Mouse (Mus musculus): ENCODE data around the gene Chn2. TPM values are rescaled to one million over a fixed set of nuclear protein-coding genes. Genes with fewer than 3 reads are reported as not detected.

The Chn2 gene
- polyA plus RNA-seq, 1 experiment = 8.5 TPM

- Histone ChIP-seq H3K4me1 (ENCODE audit: control insufficient read depth, insufficient read depth, low read length) (0 out of 2 replicates have a peak, but pooled peaks cover 2% of the 10 kb centered on the region), H3K4me3 (replicated peaks; ENCODE audit: extremely low read depth, low read depth, low read length) (no peak overlapping the region)
- no peak for TF ChIP-seq POLR2A (IDR thresholded peaks at IDR 0.05; ENCODE audit: borderline replicate concordance, extremely low read depth, low read depth, low read length)
- DNase-seq = no peak
- WGBS = 77% methylated on average over 12 of the region's 12 CpGs
Measured at GRCm38 (mm10) chr6:54284167-54284711, 244.9 kb downstream of the Chn2 start.

- no peak for TF ChIP-seq POLR2A (IDR thresholded peaks at IDR 0.05; ENCODE audit: borderline replicate concordance, extremely low read depth, low read depth, low read length)
- no peak for TF ChIP-seq CTCF (IDR thresholded peaks at IDR 0.05; ENCODE audit: insufficient read depth, low read length)
- H3K4me1 ChIP-seq (ENCODE audit: control insufficient read depth, insufficient read depth, low read length) = peaks cover 3% of the 10 kb centered on the region; the same call in 1 of the 2 replicates
- H3K4me3 ChIP-seq (replicated peaks; ENCODE audit: extremely low read depth, low read depth, low read length) = no peak overlapping the region
- no peak for DNase-seq
- WGBS = 82% methylated on average over 5 of the region's 5 CpGs
Measured at GRCm38 (mm10) chr6:54286813-54287212, 247.5 kb downstream of the Chn2 start.

- TF ChIP-seq POLR2A (IDR thresholded peaks at IDR 0.05; ENCODE audit: borderline replicate concordance, extremely low read depth, low read depth, low read length) = no peak
- TF ChIP-seq CTCF (IDR thresholded peaks at IDR 0.05; ENCODE audit: insufficient read depth, low read length) = no peak
- DNase-seq = no peak
- Histone ChIP-seq H3K4me1 (ENCODE audit: control insufficient read depth, insufficient read depth, low read length) (peaks cover 3% of the 10 kb centered on the region; the same call in 1 of the 2 replicates), H3K4me3 (replicated peaks; ENCODE audit: extremely low read depth, low read depth, low read length) (no peak overlapping the region)
- WGBS = 46% methylated on average over 10 of the region's 10 CpGs
Measured at GRCm38 (mm10) chr6:54289774-54290500, 250.6 kb downstream of the Chn2 start.

- 58% methylated on average over 2 of the region's 2 CpGs for WGBS
- Histone ChIP-seq H3K4me3 (replicated peaks; ENCODE audit: extremely low read depth, low read depth, low read length) (no peak overlapping the region), H3K4me1 (ENCODE audit: control insufficient read depth, insufficient read depth, low read length) (no peaks in the 10 kb centered on the region)
- TF ChIP-seq POLR2A (IDR thresholded peaks at IDR 0.05; ENCODE audit: borderline replicate concordance, extremely low read depth, low read depth, low read length) (no peak), CTCF (IDR thresholded peaks at IDR 0.05; ENCODE audit: insufficient read depth, low read length) (no peak)
- DNase-seq = no peak
Measured at GRCm38 (mm10) chr6:54297231-54297630, 257.9 kb downstream of the Chn2 start.

- DNase-seq = no peak
- 43% methylated on average over 2 of the region's 2 CpGs for WGBS
- no peaks in the 10 kb centered on the region for H3K4me1 ChIP-seq (ENCODE audit: control insufficient read depth, insufficient read depth, low read length)
- TF ChIP-seq POLR2A (IDR thresholded peaks at IDR 0.05; ENCODE audit: borderline replicate concordance, extremely low read depth, low read depth, low read length) = no peak
- no peak for TF ChIP-seq CTCF (IDR thresholded peaks at IDR 0.05; ENCODE audit: insufficient read depth, low read length)
- H3K4me3 ChIP-seq (replicated peaks; ENCODE audit: extremely low read depth, low read depth, low read length) = no peak overlapping the region
Measured at GRCm38 (mm10) chr6:54299417-54299816, 260.1 kb downstream of the Chn2 start.

- no peak for DNase-seq
- TF ChIP-seq POLR2A (IDR thresholded peaks at IDR 0.05; ENCODE audit: borderline replicate concordance, extremely low read depth, low read depth, low read length) (no peak), CTCF (IDR thresholded peaks at IDR 0.05; ENCODE audit: insufficient read depth, low read length) (no peak)
- 63% methylated on average over 1 of the region's 1 CpGs for WGBS
- Histone ChIP-seq H3K4me1 (ENCODE audit: control insufficient read depth, insufficient read depth, low read length) (no peaks in the 10 kb centered on the region), H3K4me3 (replicated peaks; ENCODE audit: extremely low read depth, low read depth, low read length) (no peak overlapping the region)
Measured at GRCm38 (mm10) chr6:54305777-54306176, 266.4 kb downstream of the Chn2 start.

GRCm38 (mm10) chr6:54313071-54313470 lies 273.7 kb downstream of the Chn2 start:
- DNase-seq = no peak
- 82% methylated on average over 2 of the region's 2 CpGs for WGBS
- no peaks in the 10 kb centered on the region; the same call in 1 of the 2 replicates for H3K4me1 ChIP-seq (ENCODE audit: control insufficient read depth, insufficient read depth, low read length)
- no peak overlapping the region for H3K4me3 ChIP-seq (replicated peaks; ENCODE audit: extremely low read depth, low read depth, low read length)
- TF ChIP-seq POLR2A (IDR thresholded peaks at IDR 0.05; ENCODE audit: borderline replicate concordance, extremely low read depth, low read depth, low read length) = no peak
- TF ChIP-seq CTCF (IDR thresholded peaks at IDR 0.05; ENCODE audit: insufficient read depth, low read length) = no peak

GRCm38 (mm10) chr6:54318618-54319017 lies 279.3 kb downstream of the Chn2 start:
- no peak for DNase-seq
- no peak for TF ChIP-seq POLR2A (IDR thresholded peaks at IDR 0.05; ENCODE audit: borderline replicate concordance, extremely low read depth, low read depth, low read length)
- no peak for TF ChIP-seq CTCF (IDR thresholded peaks at IDR 0.05; ENCODE audit: insufficient read depth, low read length)
- Histone ChIP-seq H3K4me1 (ENCODE audit: control insufficient read depth, insufficient read depth, low read length) (no peaks in the 10 kb centered on the region; the same call in 1 of the 2 replicates), H3K4me3 (replicated peaks; ENCODE audit: extremely low read depth, low read depth, low read length) (no peak overlapping the region)
- WGBS = 90% methylated on average over 9 of the region's 9 CpGs

GRCm38 (mm10) chr6:54319198-54319597 lies 279.8 kb downstream of the Chn2 start:
- no peak for DNase-seq
- no peak for TF ChIP-seq POLR2A (IDR thresholded peaks at IDR 0.05; ENCODE audit: borderline replicate concordance, extremely low read depth, low read depth, low read length)
- no peak for TF ChIP-seq CTCF (IDR thresholded peaks at IDR 0.05; ENCODE audit: insufficient read depth, low read length)
- Histone ChIP-seq H3K4me3 (replicated peaks; ENCODE audit: extremely low read depth, low read depth, low read length) (no peak overlapping the region), H3K4me1 (ENCODE audit: control insufficient read depth, insufficient read depth, low read length) (no peaks in the 10 kb centered on the region; the same call in 1 of the 2 replicates)
- WGBS = 83% methylated on average over 3 of the region's 3 CpGs

- no peak for TF ChIP-seq CTCF (IDR thresholded peaks at IDR 0.05; ENCODE audit: insufficient read depth, low read length)
- no peak for TF ChIP-seq POLR2A (IDR thresholded peaks at IDR 0.05; ENCODE audit: borderline replicate concordance, extremely low read depth, low read depth, low read length)
- WGBS = 83% methylated on average over 1 of the region's 1 CpGs
- Histone ChIP-seq H3K4me1 (ENCODE audit: control insufficient read depth, insufficient read depth, low read length) (no peaks in the 10 kb centered on the region; the same call in 1 of the 2 replicates), H3K4me3 (replicated peaks; ENCODE audit: extremely low read depth, low read depth, low read length) (no peak overlapping the region)
- DNase-seq = no peak
Measured at GRCm38 (mm10) chr6:54320236-54320635, 280.9 kb downstream of the Chn2 start.

Data from lung, adult 2 months (tissue).